Mouse (Mus musculus): ENCODE data around the gene Cfap97d2. TPM values are rescaled to one million over a fixed set of nuclear protein-coding genes. Genes with fewer than 3 reads are reported as not detected.

The Cfap97d2 gene
- 0.90 and 1.5 TPM in 2 replicates for polyA plus RNA-seq (2014; fragmentation: Nextera tagmentation; extraction: Ambion mirVana)

DNA sequence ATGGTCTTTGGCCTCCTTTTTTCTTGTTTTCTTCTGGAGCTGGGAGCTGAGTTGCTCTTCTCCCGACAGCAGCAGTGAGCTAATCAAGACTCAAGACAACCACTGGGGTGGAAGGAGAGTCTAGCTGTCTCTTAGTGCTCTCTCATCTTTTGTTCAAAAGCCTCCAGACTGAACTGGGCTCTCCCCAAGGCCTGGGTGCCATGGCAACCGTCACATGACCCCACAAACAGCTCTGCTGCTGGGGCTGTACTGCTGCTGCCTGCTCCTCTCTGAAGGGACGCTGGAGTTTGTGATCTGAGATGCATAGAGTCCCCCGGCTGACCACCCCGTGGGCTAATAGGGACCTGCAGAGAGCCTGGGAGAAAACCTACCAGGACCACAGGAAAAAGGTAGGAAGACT, at the start of gene Cfap97d2:
Cfap97d2 (plus strand) TSS at position 222 of the 400 bp plus-strand sequence.
- Histone ChIP-seq H3K27me3 (ENCODE audit: control insufficient read depth, insufficient read depth, low read length) (no peaks in the 10 kb centered on the region), H3K4me2 (peak within 1 kb of the TSS; percentile 39), H3K4me3 (ENCODE audit: low read depth, low read length) (0 out of 2 replicates have a peak within 1 kb of the TSS, but pooled peaks have one; percentile 11), H3K9ac (ENCODE audit: low read length) (peak within 1 kb of the TSS; percentile 54), H3K9me3 (ENCODE audit: control insufficient read depth, low read length) (no peaks in the 10 kb centered on the region), H3K27ac (ENCODE audit: low read depth, low read length) (peak within 1 kb of the TSS; percentile 68), H3K4me1 (ENCODE audit: control insufficient read depth, insufficient read depth, low read length) (peaks cover 4% of the 10 kb centered on the region), H3K36me3 (ENCODE audit: control insufficient read depth, insufficient read depth, low read length) (no peaks in the 10 kb centered on the region)
- DNase-seq (ENCODE audit: low spot score, missing footprints) (peak; percentile 98), ATAC-seq (ENCODE audit: low FRiP score) (peak; percentile 99)
- WGBS = 4% methylated on average over 5 of the region's 5 CpGs

DNA sequence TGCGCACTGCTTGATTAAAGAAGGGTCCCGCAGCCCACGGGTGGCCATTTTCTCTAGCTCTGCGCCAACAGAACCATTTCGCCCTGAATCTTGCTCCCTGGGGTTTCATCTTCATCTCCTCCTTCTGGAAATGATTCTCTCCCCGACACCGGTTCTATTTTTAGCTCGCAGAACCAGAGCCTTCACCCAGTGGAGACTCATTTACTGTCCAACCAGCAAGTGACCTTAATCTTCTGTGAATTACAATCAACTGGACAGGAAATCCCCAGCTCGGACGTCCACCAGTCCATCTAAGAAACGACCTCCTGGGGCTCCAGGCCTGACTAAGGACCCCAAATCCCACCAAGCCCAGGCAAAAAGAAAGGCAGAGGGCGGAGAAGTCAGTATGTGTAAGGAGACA, 48.2 kb upstream of the Cfap97d2 start:
- Histone ChIP-seq H3K27ac (ENCODE audit: low read depth, low read length) (no peak overlapping the region), H3K36me3 (ENCODE audit: control insufficient read depth, insufficient read depth, low read length) (no peaks in the 10 kb centered on the region), H3K4me1 (ENCODE audit: control insufficient read depth, insufficient read depth, low read length) (no peaks in the 10 kb centered on the region), H3K9ac (ENCODE audit: low read length) (no peak overlapping the region), H3K4me2 (no peak overlapping the region), H3K9me3 (ENCODE audit: control insufficient read depth, low read length) (no peaks in the 10 kb centered on the region), H3K4me3 (ENCODE audit: low read depth, low read length) (no peak overlapping the region), H3K27me3 (ENCODE audit: control insufficient read depth, insufficient read depth, low read length) (no peaks in the 10 kb centered on the region)
- WGBS = 81% methylated on average over 12 of the region's 12 CpGs
- ATAC-seq (ENCODE audit: low FRiP score) (no peak), DNase-seq (ENCODE audit: low spot score, missing footprints) (no peak)

DNA sequence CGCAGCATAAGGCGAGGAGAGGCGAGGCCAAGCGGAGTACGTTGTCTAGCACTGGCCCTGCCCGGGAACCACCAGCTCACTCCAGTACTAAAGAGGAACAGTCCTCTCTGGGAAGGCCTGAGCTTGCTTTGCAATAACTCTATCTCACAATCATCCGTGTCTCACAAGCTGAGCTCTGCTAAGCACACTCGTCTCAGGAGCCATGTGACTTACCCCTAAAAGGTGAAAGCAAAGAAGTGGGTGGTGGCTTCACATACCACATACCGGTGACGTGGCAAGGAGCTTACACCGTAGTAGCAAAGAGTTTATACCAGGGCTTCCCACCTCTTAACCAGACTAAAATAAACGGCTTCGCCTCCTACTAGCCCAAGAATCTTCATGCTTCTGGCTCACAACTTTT, 45.4 kb upstream of the Cfap97d2 start:
- Histone ChIP-seq H3K4me1 (ENCODE audit: control insufficient read depth, insufficient read depth, low read length) (no peaks in the 10 kb centered on the region), H3K36me3 (ENCODE audit: control insufficient read depth, insufficient read depth, low read length) (no peaks in the 10 kb centered on the region), H3K4me2 (no peak overlapping the region), H3K4me3 (ENCODE audit: low read depth, low read length) (no peak overlapping the region), H3K9me3 (ENCODE audit: control insufficient read depth, low read length) (no peaks in the 10 kb centered on the region), H3K27ac (ENCODE audit: low read depth, low read length) (no peak overlapping the region), H3K9ac (ENCODE audit: low read length) (no peak overlapping the region), H3K27me3 (ENCODE audit: control insufficient read depth, insufficient read depth, low read length) (no peaks in the 10 kb centered on the region)
- DNase-seq (ENCODE audit: low spot score, missing footprints) (no peak), ATAC-seq (ENCODE audit: low FRiP score) (no peak)
- WGBS = 89% methylated on average over 13 of the region's 13 CpGs

DNA sequence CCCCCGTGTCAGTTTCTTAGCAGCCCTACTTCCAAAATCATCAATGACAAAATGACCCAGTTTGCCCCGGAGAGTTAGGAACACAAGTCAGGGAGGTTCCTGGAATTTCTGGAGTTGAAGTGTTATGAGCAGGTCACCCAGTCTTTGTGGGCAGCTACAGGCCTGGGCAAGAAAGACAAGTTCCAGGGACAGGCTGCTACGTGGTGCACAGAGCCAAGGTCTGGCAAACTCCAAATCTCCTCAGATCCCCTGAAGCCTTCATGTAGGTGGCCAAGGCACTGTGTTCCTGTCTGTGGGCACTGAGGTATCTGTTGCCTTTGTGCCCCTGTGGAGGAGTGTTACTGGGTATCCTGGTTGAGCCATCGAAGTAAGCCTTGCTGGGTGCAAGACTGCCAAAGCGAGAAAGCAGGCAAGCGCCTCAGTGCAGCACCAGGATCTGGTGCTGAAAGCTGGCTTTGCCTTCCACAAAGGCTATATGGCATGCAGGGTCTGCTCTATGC, 40.9 kb upstream of the Cfap97d2 start:
- ATAC-seq (ENCODE audit: low FRiP score) (no peak), DNase-seq (ENCODE audit: low spot score, missing footprints) (no peak)
- no peaks in the 10 kb centered on the region for H3K36me3 ChIP-seq (ENCODE audit: control insufficient read depth, insufficient read depth, low read length)
- no peak overlapping the region for H3K27ac ChIP-seq (ENCODE audit: low read depth, low read length)
- H3K27me3 ChIP-seq (ENCODE audit: control insufficient read depth, insufficient read depth, low read length) = no peaks in the 10 kb centered on the region
- no peak overlapping the region for H3K4me3 ChIP-seq (ENCODE audit: low read depth, low read length)
- WGBS = 90% methylated on average over 6 of the region's 6 CpGs
- H3K4me2 ChIP-seq = no peak overlapping the region
- no peaks in the 10 kb centered on the region for H3K4me1 ChIP-seq (ENCODE audit: control insufficient read depth, insufficient read depth, low read length)
- no peak overlapping the region for H3K9ac ChIP-seq (ENCODE audit: low read length)
- no peaks in the 10 kb centered on the region for H3K9me3 ChIP-seq (ENCODE audit: control insufficient read depth, low read length)

DNA sequence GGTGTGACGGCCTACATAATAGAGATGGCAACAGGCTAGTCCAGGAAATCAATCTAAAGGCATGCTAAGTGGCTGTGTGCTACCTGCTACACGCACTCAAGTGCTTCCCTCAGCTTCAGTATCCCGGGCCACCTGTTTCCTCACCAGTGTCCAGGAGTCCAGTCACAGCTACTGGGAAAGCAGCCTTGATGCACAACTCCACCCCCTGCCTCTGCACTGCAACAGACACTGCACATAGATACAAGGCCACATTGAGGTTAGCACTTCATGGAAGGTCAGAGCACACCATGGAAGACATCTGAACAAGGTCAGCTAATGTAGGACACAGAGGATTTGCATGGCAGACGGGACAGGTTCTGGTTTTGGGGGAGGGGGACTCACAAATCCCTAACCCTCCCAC, 40.2 kb upstream of the Cfap97d2 start:
- Histone ChIP-seq H3K27me3 (ENCODE audit: control insufficient read depth, insufficient read depth, low read length) (no peaks in the 10 kb centered on the region), H3K27ac (ENCODE audit: low read depth, low read length) (no peak overlapping the region), H3K4me1 (ENCODE audit: control insufficient read depth, insufficient read depth, low read length) (no peaks in the 10 kb centered on the region), H3K9me3 (ENCODE audit: control insufficient read depth, low read length) (no peaks in the 10 kb centered on the region), H3K9ac (ENCODE audit: low read length) (no peak overlapping the region), H3K36me3 (ENCODE audit: control insufficient read depth, insufficient read depth, low read length) (no peaks in the 10 kb centered on the region), H3K4me3 (ENCODE audit: low read depth, low read length) (no peak overlapping the region), H3K4me2 (no peak overlapping the region)
- WGBS = 82% methylated on average over 4 of the region's 4 CpGs
- ATAC-seq (ENCODE audit: low FRiP score) = no peak
- no peak for DNase-seq (ENCODE audit: low spot score, missing footprints)

DNA sequence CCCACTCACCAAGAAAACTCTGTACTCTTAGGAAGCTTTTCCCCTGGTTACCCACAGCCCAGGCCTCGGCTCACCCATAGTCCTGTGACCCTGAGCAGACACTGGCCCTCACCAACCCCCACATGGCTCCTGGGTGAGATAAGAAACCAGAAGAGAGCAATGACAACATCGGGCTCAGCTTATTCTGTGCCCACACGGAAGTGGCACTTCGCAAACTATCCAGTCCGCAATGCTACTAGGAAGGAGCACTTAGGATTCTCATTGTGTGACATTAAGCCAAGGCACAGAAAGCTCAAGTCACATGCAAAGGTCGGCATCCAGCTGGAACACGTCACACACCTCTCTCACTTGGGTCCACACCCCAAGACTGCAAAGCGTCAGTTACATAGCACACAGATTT, 39.7 kb upstream of the Cfap97d2 start:
- Histone ChIP-seq H3K27me3 (ENCODE audit: control insufficient read depth, insufficient read depth, low read length) (no peaks in the 10 kb centered on the region), H3K9me3 (ENCODE audit: control insufficient read depth, low read length) (no peaks in the 10 kb centered on the region), H3K4me1 (ENCODE audit: control insufficient read depth, insufficient read depth, low read length) (no peaks in the 10 kb centered on the region), H3K9ac (ENCODE audit: low read length) (no peak overlapping the region), H3K36me3 (ENCODE audit: control insufficient read depth, insufficient read depth, low read length) (no peaks in the 10 kb centered on the region), H3K27ac (ENCODE audit: low read depth, low read length) (no peak overlapping the region), H3K4me2 (no peak overlapping the region), H3K4me3 (ENCODE audit: low read depth, low read length) (no peak overlapping the region)
- 89% methylated on average over 8 of the region's 8 CpGs for WGBS
- no peak for ATAC-seq (ENCODE audit: low FRiP score)
- no peak for DNase-seq (ENCODE audit: low spot score, missing footprints)

DNA sequence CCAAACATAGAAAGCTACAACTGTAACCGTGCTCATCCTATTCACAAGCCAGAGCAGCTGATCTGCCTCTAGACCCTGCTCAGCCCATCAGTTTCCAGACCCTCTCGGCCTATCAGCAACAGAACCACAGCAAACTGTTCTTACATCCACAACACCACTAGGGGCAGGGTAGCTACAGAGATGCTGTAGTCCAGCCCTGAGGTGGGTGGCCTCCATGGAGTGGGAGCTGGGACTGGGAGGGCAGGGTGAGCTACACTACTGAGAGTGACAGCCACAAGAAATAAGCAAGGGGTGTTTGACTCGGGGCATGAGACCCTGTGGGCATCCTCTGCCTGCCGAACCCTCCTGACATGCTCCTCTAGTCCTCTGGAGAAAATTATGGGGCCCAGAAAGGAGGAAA, 37.8 kb upstream of the Cfap97d2 start:
- Histone ChIP-seq H3K4me1 (ENCODE audit: control insufficient read depth, insufficient read depth, low read length) (no peaks in the 10 kb centered on the region), H3K9me3 (ENCODE audit: control insufficient read depth, low read length) (no peaks in the 10 kb centered on the region), H3K9ac (ENCODE audit: low read length) (no peak overlapping the region), H3K27ac (ENCODE audit: low read depth, low read length) (no peak overlapping the region), H3K4me2 (no peak overlapping the region), H3K27me3 (ENCODE audit: control insufficient read depth, insufficient read depth, low read length) (no peaks in the 10 kb centered on the region), H3K36me3 (ENCODE audit: control insufficient read depth, insufficient read depth, low read length) (no peaks in the 10 kb centered on the region), H3K4me3 (ENCODE audit: low read depth, low read length) (no peak overlapping the region)
- DNase-seq (ENCODE audit: low spot score, missing footprints) (no peak), ATAC-seq (ENCODE audit: low FRiP score) (no peak)
- 78% methylated on average over 4 of the region's 4 CpGs for WGBS

DNA sequence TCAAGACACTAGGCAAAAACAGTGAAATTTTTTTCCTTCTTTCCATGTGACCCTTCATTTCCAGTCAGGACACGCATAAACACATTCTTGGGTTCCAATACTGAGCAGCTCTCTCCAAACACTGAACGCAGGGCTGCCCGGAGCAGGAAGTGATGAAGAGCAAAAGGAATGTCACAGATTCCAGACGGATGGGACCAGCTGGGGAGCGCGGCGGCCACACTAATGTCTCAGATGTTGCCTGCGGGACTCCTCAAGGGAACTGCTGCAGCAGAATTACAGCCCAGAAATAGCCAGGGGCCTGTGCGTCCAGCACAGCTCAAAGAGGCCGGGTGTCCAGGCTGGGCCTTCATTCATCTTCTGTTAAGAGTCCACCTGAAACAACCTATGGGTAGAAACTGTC, 37.3 kb upstream of the Cfap97d2 start:
- ATAC-seq (ENCODE audit: low FRiP score) = no peak
- Histone ChIP-seq H3K4me3 (ENCODE audit: low read depth, low read length) (no peak overlapping the region), H3K36me3 (ENCODE audit: control insufficient read depth, insufficient read depth, low read length) (no peaks in the 10 kb centered on the region), H3K27me3 (ENCODE audit: control insufficient read depth, insufficient read depth, low read length) (no peaks in the 10 kb centered on the region), H3K4me2 (no peak overlapping the region), H3K9ac (ENCODE audit: low read length) (no peak overlapping the region), H3K9me3 (ENCODE audit: control insufficient read depth, low read length) (no peaks in the 10 kb centered on the region), H3K27ac (ENCODE audit: low read depth, low read length) (no peak overlapping the region), H3K4me1 (ENCODE audit: control insufficient read depth, insufficient read depth, low read length) (no peaks in the 10 kb centered on the region)
- 78% methylated on average over 10 of the region's 10 CpGs for WGBS
- DNase-seq (ENCODE audit: low spot score, missing footprints) = no peak

DNA sequence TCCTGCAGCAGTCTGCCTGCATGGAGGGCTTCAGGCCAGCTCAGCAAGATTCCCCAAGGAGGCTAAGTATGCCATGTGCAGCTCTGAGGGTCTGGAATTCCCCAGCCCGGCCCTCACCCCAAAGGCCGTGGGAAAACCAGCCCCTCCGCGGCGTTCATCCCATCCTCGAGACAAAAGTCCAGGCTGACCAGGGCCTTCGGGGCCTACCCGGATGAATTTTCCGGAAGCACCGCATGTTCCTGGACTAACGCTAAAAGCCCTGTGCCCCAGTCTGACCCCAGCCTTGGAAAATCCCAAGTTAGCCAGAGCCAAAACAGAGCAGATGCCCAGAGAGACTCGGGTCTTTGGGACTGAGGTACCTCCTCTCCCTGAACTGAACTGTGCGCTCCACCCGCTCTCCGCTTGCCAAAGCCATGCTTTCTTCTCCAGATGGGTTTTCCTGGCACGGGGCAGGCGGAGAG, 35.6 kb upstream of the Cfap97d2 start:
- Histone ChIP-seq H3K9me3 (ENCODE audit: control insufficient read depth, low read length) (no peaks in the 10 kb centered on the region), H3K27me3 (ENCODE audit: control insufficient read depth, insufficient read depth, low read length) (no peaks in the 10 kb centered on the region), H3K36me3 (ENCODE audit: control insufficient read depth, insufficient read depth, low read length) (no peaks in the 10 kb centered on the region), H3K9ac (ENCODE audit: low read length) (no peak overlapping the region), H3K4me3 (ENCODE audit: low read depth, low read length) (no peak overlapping the region), H3K27ac (ENCODE audit: low read depth, low read length) (no peak overlapping the region), H3K4me1 (ENCODE audit: control insufficient read depth, insufficient read depth, low read length) (no peaks in the 10 kb centered on the region), H3K4me2 (no peak overlapping the region)
- WGBS = 87% methylated on average over 17 of the region's 17 CpGs
- DNase-seq (ENCODE audit: low spot score, missing footprints) (no peak), ATAC-seq (ENCODE audit: low FRiP score) (no peak)
